Mouse (Mus musculus): Measurements from ENCODE around the gene Ipo11.
A peak's percentile ranks its signal among the peaks of the same experiment; 100 is the strongest.
"Not testable (repeated sequence)": the region's sequence is repeated elsewhere in the genome, so short reads cannot be mapped to it uniquely, and the experiment has no call there.

Ipo11 gene

GRCm38 (mm10) chr13:106936256-106937137 lies at the start of gene Ipo11:
Gene Ipo11 (minus strand): TSS chr13:106936958.
- DNase-seq, result peak; percentile 80

- DNase-seq, result no peak
These were observed 24.7 kb upstream of the Ipo11 start for GRCm38 (mm10) chr13:106961496-106961895.

- DNase-seq, result no peak
These were observed 23.8 kb upstream of the Ipo11 start for GRCm38 (mm10) chr13:106960557-106960956.

GRCm38 (mm10) chr13:106958286-106958685 lies 21.5 kb upstream of the Ipo11 start:
- no peak for DNase-seq

GRCm38 (mm10) chr13:106957554-106957953 lies 20.8 kb upstream of the Ipo11 start:
- no peak for DNase-seq

- no peak for DNase-seq
These were observed 18.1 kb upstream of the Ipo11 start for GRCm38 (mm10) chr13:106954880-106955279.

- no peak for DNase-seq
These were observed 10.8 kb upstream of the Ipo11 start for GRCm38 (mm10) chr13:106947583-106947982.

GRCm38 (mm10) chr13:106946594-106947540 lies 10.1 kb upstream of the Ipo11 start, which contains the start of gene Dimt1:
Gene Dimt1 (plus strand): TSS chr13:106947127.
- DNase-seq, result peak; percentile 91

GRCm38 (mm10) chr13:106945518-106945917 lies 8.8 kb upstream of the Ipo11 start:
- DNase-seq, result no peak

- DNase-seq, result no peak
These were observed 6.0 kb upstream of the Ipo11 start for GRCm38 (mm10) chr13:106942721-106943120.

GRCm38 (mm10) chr13:106941211-106941976 lies 4.6 kb upstream of the Ipo11 start:
- no peak for DNase-seq

GRCm38 (mm10) chr13:106937138-106937472 lies 347 bp upstream of the Ipo11 start:
- DNase-seq, result no peak

- DNase-seq, result no peak
These were observed 895 bp downstream of the Ipo11 start for GRCm38 (mm10) chr13:106935871-106936255.

GRCm38 (mm10) chr13:106929201-106929600 lies 7.6 kb downstream of the Ipo11 start:
- no peak for DNase-seq

- no peak for DNase-seq
These were observed 8.5 kb downstream of the Ipo11 start for GRCm38 (mm10) chr13:106928296-106928695.

GRCm38 (mm10) chr13:106925921-106926320 lies 10.8 kb downstream of the Ipo11 start:
- not testable (repeated sequence) for DNase-seq

GRCm38 (mm10) chr13:106918322-106919050 lies 18.3 kb downstream of the Ipo11 start:
- DNase-seq, result no peak

GRCm38 (mm10) chr13:106913125-106913736 lies 23.5 kb downstream of the Ipo11 start:
- no peak for DNase-seq

GRCm38 (mm10) chr13:106910096-106910495 lies 26.7 kb downstream of the Ipo11 start:
- DNase-seq, result no peak

- peak; percentile 17 for DNase-seq
These were observed 29.5 kb downstream of the Ipo11 start for GRCm38 (mm10) chr13:106907273-106907672.

GRCm38 (mm10) chr13:106905154-106905553 lies 31.6 kb downstream of the Ipo11 start:
- not testable (repeated sequence) for DNase-seq

- no peak for DNase-seq
These were observed 32.1 kb downstream of the Ipo11 start for GRCm38 (mm10) chr13:106904637-106905036.

All from cerebellum, adult 8-10 months (tissue).